Mouse (Mus musculus) spleen, adult 18-20 months (tissue): Measurements from ENCODE around the gene Golm1.
"Not testable (repeated sequence)": the region's sequence is repeated elsewhere in the genome, so short reads cannot be mapped to it uniquely, and the experiment has no call there.

Experiments used
- DNase-seq, 2 experiments: peaks; one replicate each; pipeline ENCODE4 v3.0.0; 2022; ENCODE audit warnings: mixed read lengths in 2 of 2

The Golm1 gene

DNA sequence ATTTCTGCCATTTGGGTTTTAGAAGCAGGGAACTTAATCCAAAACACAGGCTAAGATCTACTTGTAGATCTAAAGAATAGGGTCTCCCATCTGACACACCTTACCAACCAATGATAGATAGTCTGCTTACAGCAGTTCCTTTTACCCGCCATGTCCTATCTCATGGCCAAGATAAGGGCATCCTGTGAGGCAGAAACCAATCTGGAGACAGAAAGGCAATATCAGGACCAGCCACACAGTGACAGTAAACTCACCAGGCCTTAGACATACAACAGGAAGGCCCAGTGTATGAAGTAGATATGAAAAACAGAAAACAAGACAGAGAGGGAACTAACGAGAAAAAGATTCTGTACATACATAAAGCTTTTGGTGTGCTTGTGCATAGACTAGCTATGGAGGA is 32.8 kb downstream of the Golm1 start:
- no peak for DNase-seq

DNA sequence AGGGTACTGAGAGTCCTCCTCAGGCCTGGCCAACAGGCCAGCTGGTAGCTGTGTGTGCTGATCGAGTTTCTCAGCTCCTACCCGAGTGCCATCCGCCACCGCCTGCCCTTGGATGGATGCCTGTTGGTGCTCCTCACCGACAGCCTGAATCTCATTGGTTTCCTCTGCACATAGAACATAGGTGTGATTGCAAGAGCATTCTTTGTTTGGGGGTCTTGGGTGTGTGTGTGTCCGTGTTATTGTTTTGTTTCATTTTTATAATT is 35.5 kb downstream of the Golm1 start:
- no peak for DNase-seq

- DNase-seq = no peak
These were observed 36.0 kb downstream of the Golm1 start for GRCm38 (mm10) chr13:59639368-59640177.

DNA sequence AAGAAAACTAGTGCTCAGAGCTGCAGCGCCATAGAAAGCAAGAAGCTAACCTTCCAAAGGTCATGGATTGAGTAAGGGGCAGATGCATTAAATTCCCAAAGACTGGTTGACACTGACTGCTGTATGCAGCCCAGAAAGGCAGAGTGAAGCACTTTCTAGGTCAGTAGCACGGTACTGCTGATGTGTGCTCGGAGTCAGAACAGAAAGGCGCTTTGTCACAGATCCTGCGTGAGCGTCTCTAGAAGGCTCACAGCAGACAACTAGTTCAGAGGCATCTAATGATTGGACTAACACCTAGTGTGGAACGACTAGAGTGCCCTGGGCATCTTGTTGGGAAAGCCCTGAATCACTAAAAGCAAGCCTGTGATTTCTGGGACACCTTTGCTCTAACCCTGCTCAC is 37.8 kb downstream of the Golm1 start:
- no peak for DNase-seq

DNA sequence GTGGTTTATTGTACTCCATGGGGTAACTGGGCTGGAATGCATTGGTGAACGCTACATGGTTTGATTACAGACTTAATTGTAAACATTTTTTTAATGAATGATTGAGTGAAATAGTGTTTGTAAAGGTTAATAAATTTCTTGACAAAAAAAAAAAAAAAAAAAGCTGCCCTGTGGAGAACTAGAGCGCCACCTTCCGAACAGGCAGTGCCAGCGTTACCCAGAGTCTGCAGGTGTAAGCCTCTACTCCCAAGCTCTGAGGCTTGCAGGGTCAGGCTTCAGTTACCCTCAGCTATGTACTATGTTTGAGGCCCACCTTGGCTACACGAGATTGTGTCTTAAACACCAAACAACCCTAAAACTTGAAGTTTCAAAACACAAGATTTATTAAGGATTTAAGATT is 41.0 kb downstream of the Golm1 start:
- no peak for DNase-seq

DNA sequence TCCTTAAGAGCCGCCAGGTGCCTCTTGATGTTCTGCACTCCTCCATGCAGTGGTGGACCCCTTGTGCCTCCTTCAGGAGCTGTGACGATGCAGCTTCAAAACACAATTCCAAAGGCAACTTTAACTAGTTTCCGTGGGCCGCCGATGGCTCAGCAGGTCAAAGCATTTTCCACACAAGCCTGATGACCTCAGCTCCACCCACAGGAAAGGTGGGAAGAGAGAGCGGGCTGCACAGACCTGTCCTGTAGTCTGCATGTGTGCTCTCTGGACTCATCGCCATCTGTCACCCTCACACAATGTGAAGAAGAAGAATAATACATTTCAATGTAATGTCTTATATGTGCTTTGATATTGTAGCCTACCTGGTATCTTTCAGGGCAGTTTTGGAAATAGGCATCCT is 48.9 kb downstream of the Golm1 start:
- no peak for DNase-seq

- DNase-seq = no peak
These were observed 50.7 kb downstream of the Golm1 start for GRCm38 (mm10) chr13:59624903-59625302.

- DNase-seq = no peak
These were observed 51.2 kb downstream of the Golm1 start for GRCm38 (mm10) chr13:59624389-59624788.

DNA sequence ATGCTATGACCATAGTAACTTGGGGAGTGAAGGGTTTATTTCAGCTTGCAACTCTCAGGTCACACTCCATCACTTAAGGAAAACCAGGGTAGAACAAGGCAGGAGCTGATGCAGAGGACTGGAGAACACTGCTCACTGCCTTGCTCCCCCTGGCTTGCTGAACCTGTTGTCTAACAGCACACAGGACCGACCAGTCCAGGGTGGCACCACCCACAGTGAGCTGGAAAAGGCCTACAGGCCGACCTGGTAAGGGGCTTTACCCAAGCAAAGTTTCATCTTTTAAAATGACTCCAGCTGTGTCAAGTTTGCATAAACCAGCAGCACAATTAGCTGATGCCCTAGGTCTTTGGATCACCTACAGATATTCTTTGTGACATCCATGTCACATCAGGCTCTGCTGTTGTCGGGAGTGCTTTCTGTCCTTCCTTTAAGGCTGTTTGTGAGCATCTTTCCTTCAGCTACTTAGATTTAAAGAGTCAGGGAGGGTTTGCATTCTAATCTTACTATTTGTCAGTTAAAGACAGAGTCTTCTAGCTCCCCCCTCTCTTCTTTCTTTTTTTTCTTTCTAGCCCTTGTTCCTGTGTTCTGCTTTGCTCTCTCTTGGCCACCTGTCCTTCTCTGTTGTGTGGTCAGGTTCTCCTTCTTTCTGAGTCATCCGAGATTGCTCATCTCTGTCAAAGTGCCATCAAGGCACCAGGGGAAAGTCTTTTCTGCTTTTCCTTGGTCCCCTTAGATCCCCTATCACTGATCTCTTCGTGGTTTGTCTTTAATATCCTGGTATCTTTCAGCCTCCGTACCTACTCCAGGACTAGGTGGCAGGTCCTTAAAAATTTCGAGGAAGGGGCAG is 53.7 kb downstream of the Golm1 start:
- no peak for DNase-seq

GRCm38 (mm10) chr13:59618463-59618862 is 57.1 kb downstream of the Golm1 start:
- DNase-seq = no peak

- DNase-seq = no peak
These were observed 60.1 kb downstream of the Golm1 start for GRCm38 (mm10) chr13:59615554-59615953.

DNA sequence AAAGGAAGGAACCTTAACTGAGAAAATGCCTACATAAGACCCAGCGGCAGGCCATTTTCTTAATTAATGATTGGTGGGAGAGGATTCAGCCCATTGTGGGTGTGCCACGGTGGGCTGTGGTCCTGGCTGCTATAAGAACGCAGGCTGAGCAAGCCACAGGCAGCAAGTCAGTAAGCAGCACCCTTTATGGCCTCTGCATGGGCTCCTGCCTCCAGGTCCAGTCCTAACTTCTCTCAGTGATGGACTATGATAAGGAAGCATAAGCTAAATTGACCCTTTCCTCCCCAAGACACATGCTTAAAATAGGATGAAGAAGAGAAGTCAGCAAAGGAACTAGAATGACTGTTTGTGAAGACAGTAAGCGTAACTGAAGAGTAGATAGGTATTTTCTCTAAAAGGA is 60.5 kb downstream of the Golm1 start:
- no peak for DNase-seq

DNA sequence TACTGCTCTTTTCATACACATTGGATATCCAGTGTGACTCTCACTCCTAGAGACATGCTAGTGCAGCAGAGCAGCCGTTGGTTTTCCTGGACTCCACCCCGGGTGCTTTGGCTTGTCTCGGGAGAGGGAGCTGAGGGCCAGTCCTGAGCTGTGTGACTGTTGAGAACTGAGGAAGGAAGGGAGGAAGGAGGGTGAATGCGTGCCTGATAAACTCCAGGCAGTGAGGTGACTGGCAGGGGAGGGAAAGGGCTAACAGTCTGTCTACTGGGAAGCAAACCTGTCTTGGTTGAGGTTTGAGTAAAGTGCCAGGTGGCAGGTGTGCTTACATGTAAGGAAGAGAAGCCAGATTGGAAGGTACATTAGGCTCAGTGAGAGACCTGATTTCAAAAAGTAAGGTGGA is 61.7 kb downstream of the Golm1 start:
- no peak for DNase-seq

DNA sequence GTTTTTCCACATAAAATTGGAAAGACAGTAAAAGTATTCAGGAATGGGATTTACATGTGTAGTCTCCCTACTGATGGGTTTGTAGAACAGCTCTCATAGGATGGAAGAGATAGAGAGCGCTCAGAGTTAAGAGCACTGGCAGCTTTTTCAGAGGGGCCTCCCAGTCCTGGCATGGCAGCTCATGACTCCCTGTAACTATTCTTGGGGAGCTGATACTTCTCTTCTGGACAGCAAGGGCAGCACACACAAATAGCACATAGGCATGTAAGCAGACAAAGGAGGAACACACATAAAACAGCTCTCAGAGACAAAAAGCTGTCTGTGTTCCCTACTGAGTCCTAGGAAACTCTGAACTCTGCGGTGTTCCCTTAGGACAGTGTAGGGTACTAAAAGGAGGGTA is 65.2 kb downstream of the Golm1 start:
- no peak for DNase-seq

DNA sequence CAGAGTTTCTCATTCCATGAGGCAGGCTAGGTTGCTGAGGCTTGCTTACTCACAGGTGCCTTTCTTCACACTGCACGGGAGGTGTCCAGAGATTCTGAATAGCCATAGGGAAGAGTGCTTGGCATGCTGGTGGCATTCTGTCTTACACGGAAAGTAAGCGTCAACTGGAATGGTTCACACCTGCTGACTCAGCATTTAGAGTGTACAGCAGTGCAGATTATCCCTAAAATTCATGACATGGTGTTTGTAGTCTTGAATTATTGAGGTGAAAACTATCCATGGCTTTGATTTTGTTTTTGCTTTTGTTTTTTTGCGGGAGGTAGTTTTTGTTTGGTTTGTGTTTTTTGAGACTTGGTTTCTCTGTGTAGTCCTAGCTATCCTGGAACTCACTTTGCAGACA is 65.7 kb downstream of the Golm1 start:
- DNase-seq = no peak

- no peak for DNase-seq
These were observed 70.2 kb downstream of the Golm1 start for GRCm38 (mm10) chr13:59605221-59605922.

- DNase-seq = no peak
These were observed 71.1 kb downstream of the Golm1 start for GRCm38 (mm10) chr13:59604511-59604910.

GRCm38 (mm10) chr13:59603096-59603495 is 72.5 kb downstream of the Golm1 start:
- DNase-seq = no peak

- no peak for DNase-seq
These were observed 83.0 kb downstream of the Golm1 start for GRCm38 (mm10) chr13:59592630-59593029.

- DNase-seq = not testable (repeated sequence)
These were observed 83.6 kb downstream of the Golm1 start for GRCm38 (mm10) chr13:59592058-59592457.

DNA sequence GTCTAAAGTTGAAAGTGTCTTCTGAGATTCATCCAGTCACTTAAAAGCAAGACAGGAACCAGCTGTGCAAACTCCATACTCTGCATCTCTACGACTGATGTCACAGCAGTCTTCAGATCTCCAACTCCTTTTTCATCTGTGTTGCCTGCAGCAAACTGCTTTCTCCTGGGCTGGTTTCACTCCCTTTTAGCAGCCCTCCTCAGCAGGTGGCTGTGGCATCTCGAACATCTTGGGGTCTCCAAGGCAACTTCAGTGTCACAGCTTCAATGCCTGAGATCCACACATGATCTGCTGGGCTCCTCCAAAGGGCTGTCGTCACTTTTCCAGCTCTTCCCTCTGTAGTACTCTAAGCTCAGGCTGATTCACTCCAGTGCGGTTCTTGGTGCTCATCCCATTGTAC is 84.9 kb downstream of the Golm1 start:
- DNase-seq = no peak

GRCm38 (mm10) chr13:59589672-59590071 is 85.9 kb downstream of the Golm1 start:
- DNase-seq = no peak

- no peak for DNase-seq
These were observed 88.4 kb downstream of the Golm1 start for GRCm38 (mm10) chr13:59587201-59587600.

GRCm38 (mm10) chr13:59585648-59586005 is 90.0 kb downstream of the Golm1 start:
- DNase-seq = no peak
